Mouse (Mus musculus) heart, adult 11 months (tissue): Measurements from ENCODE around the gene Apaf1.

Experiments used
- DNase-seq: peaks from one replicate; pipeline ENCODE4 v3.0.0; 2022

Apaf1 gene

GRCm38 (mm10) chr10:91082550-91083392 lies at the start of gene Apaf1, which contains the start of gene Ikbip:
Gene Apaf1, minus strand, starts transcription at chr10:91082770.
Gene Ikbip, plus strand, starts transcription at chr10:91082940.
- DNase-seq: peak; percentile 100

GRCm38 (mm10) chr10:91131565-91131964 lies 49.0 kb upstream of the Apaf1 start:
- no peak for DNase-seq

GRCm38 (mm10) chr10:91130792-91131191 lies 48.2 kb upstream of the Apaf1 start:
- no peak for DNase-seq

GRCm38 (mm10) chr10:91128551-91129160 lies 46.1 kb upstream of the Apaf1 start:
- no peak for DNase-seq

GRCm38 (mm10) chr10:91127395-91127794 lies 44.8 kb upstream of the Apaf1 start:
- no peak for DNase-seq

- DNase-seq: peak; percentile 92
Measured at GRCm38 (mm10) chr10:91126618-91127355, 44.2 kb upstream of the Apaf1 start.

GRCm38 (mm10) chr10:91123828-91124822 lies 41.6 kb upstream of the Apaf1 start, which contains the start of gene Slc25a3:
Gene Slc25a3, minus strand, starts transcription at chr10:91124059.
- DNase-seq: peak; percentile 100

- DNase-seq: no peak
Measured at GRCm38 (mm10) chr10:91123281-91123827, 40.8 kb upstream of the Apaf1 start.

GRCm38 (mm10) chr10:91122646-91123045 lies 40.1 kb upstream of the Apaf1 start:
- DNase-seq: no peak

GRCm38 (mm10) chr10:91116958-91117357 lies 34.4 kb upstream of the Apaf1 start:
- DNase-seq: peak; percentile 85

- no peak for DNase-seq
Measured at GRCm38 (mm10) chr10:91109841-91110240, 27.3 kb upstream of the Apaf1 start.

GRCm38 (mm10) chr10:91105981-91106380 lies 23.4 kb upstream of the Apaf1 start:
- DNase-seq: peak; percentile 76

GRCm38 (mm10) chr10:91102799-91103590 lies 20.4 kb upstream of the Apaf1 start:
- DNase-seq: peak; percentile 79

- DNase-seq: peak; percentile 66
Measured at GRCm38 (mm10) chr10:91101936-91102335, 19.4 kb upstream of the Apaf1 start.

- peak; percentile 78 for DNase-seq
Measured at GRCm38 (mm10) chr10:91100101-91100500, 17.5 kb upstream of the Apaf1 start.

GRCm38 (mm10) chr10:91098056-91098455 lies 15.5 kb upstream of the Apaf1 start:
- peak; percentile 87 for DNase-seq

GRCm38 (mm10) chr10:91094251-91095104 lies 11.9 kb upstream of the Apaf1 start:
- peak; percentile 75 for DNase-seq

- DNase-seq: peak; percentile 64
Measured at GRCm38 (mm10) chr10:91092812-91093211, 10.2 kb upstream of the Apaf1 start.

GRCm38 (mm10) chr10:91083393-91083927 lies 890 bp upstream of the Apaf1 start:
- DNase-seq: no peak
